Mouse (Mus musculus) neural tube, embryonic 14.5 days (tissue): ENCODE results near the gene Sema6d. TPM values are rescaled to one million over a fixed set of nuclear protein-coding genes. Genes with fewer than 3 reads are reported as not detected.

Source experiments
- ATAC-seq: fragments of 200-750 bp; cut with Nextera tagmentation; 2 replicates; pipeline ENCODE4 v1.8.0; 2017; ENCODE audit warnings: low read depth, mild to moderate bottlenecking, moderate TSS enrichment, moderate library complexity
- H3K27ac ChIP-seq: fragments of 300-500 bp; sonication (generic); 2 replicates; pipeline ENCODE4 v1.5.1; 2014; ENCODE audit warnings: low read depth, mild to moderate bottlenecking, control low read depth, low read length, moderate library complexity, mixed read lengths
- H3K27me3 ChIP-seq: fragments of 300-500 bp; sonication (generic); 2 replicates; pipeline ENCODE4 v1.6.1; 2014; ENCODE audit warnings: low read length; ENCODE audit not compliant: control insufficient read depth, insufficient read depth
- H3K36me3 ChIP-seq: fragments of 300-500 bp; sonication (generic); 2 replicates; pipeline ENCODE4 v1.6.1; 2014; ENCODE audit warnings: low read length, mixed read lengths; ENCODE audit not compliant: control insufficient read depth, insufficient read depth
- H3K4me1 ChIP-seq: fragments of 300-500 bp; sonication (generic); 2 replicates; pipeline ENCODE4 v1.6.1; 2014; ENCODE audit warnings: low read length; ENCODE audit not compliant: control insufficient read depth, insufficient read depth
- H3K4me2 ChIP-seq: fragments of 300-500 bp; sonication (generic); 2 replicates; pipeline ENCODE4 v1.6.1; 2014; ENCODE audit warnings: mild to moderate bottlenecking, low read depth, low read length, control low read depth
- H3K4me3 ChIP-seq: fragments of 300-500 bp; sonication (generic); 2 replicates; pipeline ENCODE4 v1.5.1; 2014; ENCODE audit warnings: low read depth, low read length, control low read depth, mixed read lengths
- H3K9ac ChIP-seq: fragments of 300-500 bp; sonication (generic); replicated peaks from 2 replicates; pipeline ENCODE4 v1.6.1; 2014; ENCODE audit warnings: low read depth, mild to moderate bottlenecking, control low read depth, low read length, mixed read lengths
- H3K9me3 ChIP-seq: fragments of 300-500 bp; sonication (generic); 2 replicates; pipeline ENCODE4 v1.6.1; 2016; ENCODE audit warnings: low read length; ENCODE audit not compliant: control insufficient read depth
- WGBS: fragments of 180-500 bp; shearing (Covaris S2); extraction: QIAGEN DNeasy Blood & Tissue Kit; methylation state at CpG from one replicate; pipeline ENCODE4 v1.1.7; 2014; 5-methylcytosine and 5-hydroxymethylcytosine counted together
- polyA plus RNA-seq: library from polyadenylated mRNA; unstranded; fragments of >200 nt; fragmentation: Nextera tagmentation; extraction: Ambion mirVana; gene quantifications from 2 replicates; pipeline ENCODE4 v1.2.1, GENCODE M21; 2014

Sema6d gene
- polyA plus RNA-seq, 1 experiment from 2014 or later, result 75.5 TPM

- no peaks in the 10 kb centered on the region for H3K9me3 ChIP-seq
These were observed 520.2 kb downstream of the Sema6d start for GRCm38 (mm10) chr2:124609711-124610585.

GRCm38 (mm10) chr2:124610586-124611105 is 520.9 kb downstream of the Sema6d start:
- under 1% methylated on average over 33 of the region's 39 CpGs for WGBS
- Histone ChIP-seq H3K4me1 (peaks cover 11% of the 10 kb centered on the region; the same call in 1 of the 2 replicates), H3K27ac (peak overlapping the region; percentile 94), H3K9me3 (no peaks in the 10 kb centered on the region), H3K4me2 (peak overlapping the region; percentile 78), H3K9ac (peak overlapping the region; percentile 90), H3K27me3 (no peaks in the 10 kb centered on the region), H3K36me3 (no peaks in the 10 kb centered on the region), H3K4me3 (peak overlapping the region; percentile 79)
- no peak; the same call in 1 of the 2 replicates for ATAC-seq

More at GRCm38 (mm10) chr2:124609711-124610585, 520.2 kb downstream of the Sema6d start:
- Histone ChIP-seq H3K4me1 (peaks cover 11% of the 10 kb centered on the region; the same call in 1 of the 2 replicates), H3K9ac (peak overlapping the region; percentile 90), H3K4me2 (peak overlapping the region; percentile 78), H3K27me3 (no peaks in the 10 kb centered on the region), H3K4me3 (peak overlapping the region; percentile 79), H3K27ac (peak overlapping the region; percentile 94), H3K36me3 (no peaks in the 10 kb centered on the region)
- WGBS, result 0% methylated on average over 77 of the region's 80 CpGs
- ATAC-seq, result peak; percentile 84

DNA sequence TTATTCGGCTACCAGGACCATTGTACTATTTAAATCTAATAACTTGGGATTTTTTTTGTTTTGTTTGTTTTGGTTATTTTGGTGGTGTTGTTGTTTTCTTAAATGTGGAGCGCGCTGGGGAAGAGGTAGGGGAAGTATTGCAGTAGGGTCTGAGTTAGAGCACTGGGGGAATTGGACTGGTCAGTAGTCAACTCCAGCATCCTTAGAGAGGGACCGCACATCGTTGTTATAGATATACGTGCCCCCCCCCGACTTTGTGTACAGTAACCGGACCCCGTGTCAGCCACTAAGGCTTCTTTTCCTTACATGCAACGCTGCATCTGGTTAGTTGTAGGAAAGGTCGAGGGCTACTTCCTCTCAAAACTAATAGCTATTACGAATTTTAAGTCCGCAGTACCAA is 521.5 kb downstream of the Sema6d start:
- Histone ChIP-seq H3K36me3 (no peaks in the 10 kb centered on the region), H3K4me1 (peaks cover 11% of the 10 kb centered on the region; the same call in 1 of the 2 replicates), H3K9me3 (no peaks in the 10 kb centered on the region), H3K27me3 (no peaks in the 10 kb centered on the region), H3K27ac (peak overlapping the region; percentile 94; the same call in 1 of the 2 replicates), H3K9ac (peak overlapping the region; percentile 90), H3K4me3 (peak overlapping the region; percentile 79), H3K4me2 (peak overlapping the region; percentile 78)
- no peak for ATAC-seq
- 10% methylated on average over 13 of the region's 13 CpGs for whole genome bisulfite sequencing

DNA sequence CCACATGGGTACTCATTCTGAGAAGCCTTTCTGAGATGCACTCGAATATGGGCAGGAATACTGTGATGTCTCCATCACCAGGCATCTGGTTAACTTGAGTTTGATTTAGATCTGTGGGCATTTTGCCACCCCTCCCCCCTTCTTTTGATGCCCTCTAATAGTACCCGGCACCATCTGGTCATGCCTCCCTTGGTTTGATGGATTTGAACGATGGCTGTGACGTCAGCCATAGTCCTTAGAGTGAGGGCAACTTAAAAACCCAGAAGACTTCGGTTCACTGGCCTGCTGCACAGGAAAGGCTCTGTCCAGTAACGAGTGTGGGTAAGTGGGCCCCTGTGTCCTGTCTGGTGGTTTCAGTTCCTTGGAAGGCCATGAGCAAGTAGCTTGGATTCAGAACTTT is 522.5 kb downstream of the Sema6d start:
- H3K4me2 ChIP-seq, result peak overlapping the region; percentile 78
- H3K4me3 ChIP-seq, result peak overlapping the region; percentile 79
- peaks cover 11% of the 10 kb centered on the region; the same call in 1 of the 2 replicates for H3K4me1 ChIP-seq
- H3K27ac ChIP-seq, result peak overlapping the region; percentile 24; the same call in 1 of the 2 replicates
- 0 out of 2 replicates have a peak, but pooled peaks have one; percentile 12 for ATAC-seq
- WGBS, result 5% methylated on average over 6 of the region's 6 CpGs
- no peaks in the 10 kb centered on the region for H3K36me3 ChIP-seq
- H3K9me3 ChIP-seq, result no peaks in the 10 kb centered on the region
- no peaks in the 10 kb centered on the region for H3K27me3 ChIP-seq
- peak overlapping the region; percentile 90 for H3K9ac ChIP-seq

- 15% methylated on average over 10 of the region's 10 CpGs for WGBS
- Histone ChIP-seq H3K9ac (peak overlapping the region; percentile 90), H3K27ac (peak overlapping the region; percentile 53), H3K4me1 (peaks cover 14% of the 10 kb centered on the region; the same call in 1 of the 2 replicates), H3K4me3 (peak overlapping the region; percentile 79), H3K36me3 (no peaks in the 10 kb centered on the region), H3K27me3 (no peaks in the 10 kb centered on the region), H3K9me3 (no peaks in the 10 kb centered on the region), H3K4me2 (peak overlapping the region; percentile 78)
- ATAC-seq, result no peak
These were observed 523.1 kb downstream of the Sema6d start for GRCm38 (mm10) chr2:124612727-124613510.

DNA sequence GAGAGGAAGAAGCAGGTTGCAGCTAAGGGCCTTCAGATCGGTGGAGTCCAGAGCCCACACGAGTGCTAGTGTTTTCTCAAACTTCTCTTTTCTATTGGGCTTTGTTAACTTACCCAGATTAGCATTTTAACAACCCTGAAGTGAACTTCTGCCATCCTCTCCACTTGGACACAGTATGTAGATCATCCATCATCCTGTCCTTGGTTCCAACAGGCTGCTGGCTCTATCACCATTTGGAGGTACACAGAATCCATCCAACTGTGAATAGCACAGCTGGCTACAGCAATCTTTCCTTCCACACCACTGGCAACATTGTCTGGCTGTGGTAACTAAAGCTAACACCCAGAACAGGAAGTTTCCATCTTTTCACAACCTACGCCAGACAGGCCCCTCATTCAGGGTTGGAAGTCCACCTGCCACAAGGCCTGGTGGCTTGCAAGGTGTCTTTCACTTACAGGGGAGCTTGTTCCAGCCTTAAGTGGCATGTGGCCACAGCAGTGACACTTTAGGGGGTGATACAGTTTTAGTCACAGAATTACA is 524.0 kb downstream of the Sema6d start:
- H3K27ac ChIP-seq, result peak overlapping the region; percentile 52; the same call in 1 of the 2 replicates
- peak overlapping the region; percentile 79 for H3K4me3 ChIP-seq
- no peak overlapping the region for H3K9ac ChIP-seq
- peaks cover 14% of the 10 kb centered on the region; the same call in 1 of the 2 replicates for H3K4me1 ChIP-seq
- no peaks in the 10 kb centered on the region for H3K9me3 ChIP-seq
- no peaks in the 10 kb centered on the region for H3K27me3 ChIP-seq
- H3K4me2 ChIP-seq, result peak overlapping the region; percentile 78
- H3K36me3 ChIP-seq, result no peaks in the 10 kb centered on the region
- no peak for ATAC-seq
- WGBS, result 12% methylated on average over 3 of the region's 3 CpGs

GRCm38 (mm10) chr2:124616746-124617145 is 527.0 kb downstream of the Sema6d start:
- Histone ChIP-seq H3K36me3 (no peaks in the 10 kb centered on the region), H3K4me1 (peaks cover 14% of the 10 kb centered on the region; the same call in 1 of the 2 replicates), H3K9me3 (no peaks in the 10 kb centered on the region), H3K4me2 (no peak overlapping the region; the same call in 1 of the 2 replicates), H3K9ac (no peak overlapping the region), H3K27me3 (no peaks in the 10 kb centered on the region), H3K27ac (no peak overlapping the region), H3K4me3 (no peak overlapping the region)
- WGBS, result 49% methylated on average over 4 of the region's 4 CpGs
- no peak for ATAC-seq

DNA sequence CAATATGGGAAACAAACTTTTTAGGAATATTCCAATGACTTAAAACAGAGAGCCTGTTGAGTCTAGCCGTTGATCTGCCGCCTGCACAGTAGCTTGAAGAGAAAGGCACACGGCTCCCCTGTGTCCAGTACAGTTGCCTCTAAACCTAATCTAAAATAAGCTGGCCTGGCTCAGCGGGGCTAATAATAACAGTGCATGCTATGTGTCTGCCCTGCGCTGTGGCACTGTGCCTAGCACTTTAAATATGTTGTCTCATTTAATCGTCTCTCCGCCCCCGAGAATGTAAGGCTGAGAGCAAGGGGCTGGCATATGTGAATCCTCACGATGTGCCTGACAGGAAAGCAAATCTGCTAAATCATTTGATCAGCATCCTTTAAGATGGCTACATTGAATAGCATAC is 527.7 kb downstream of the Sema6d start:
- Histone ChIP-seq H3K27me3 (no peaks in the 10 kb centered on the region), H3K9me3 (no peaks in the 10 kb centered on the region), H3K4me1 (peaks cover 14% of the 10 kb centered on the region; the same call in 1 of the 2 replicates), H3K4me2 (no peak overlapping the region), H3K4me3 (no peak overlapping the region), H3K27ac (no peak overlapping the region), H3K9ac (no peak overlapping the region), H3K36me3 (no peaks in the 10 kb centered on the region)
- ATAC-seq, result no peak
- 57% methylated on average over 9 of the region's 9 CpGs for WGBS
